Mouse (Mus musculus): Measurements from ENCODE around the gene Gpatch2l.

The Gpatch2l gene

GRCm38 (mm10) chr12:86241604-86242536 is at the start of gene Gpatch2l:
Gpatch2l (plus strand) TSS chr12:86241858.
- DNase-seq = peak; percentile 98

GRCm38 (mm10) chr12:86192036-86192449 is 49.6 kb upstream of the Gpatch2l start:
- DNase-seq = no peak

GRCm38 (mm10) chr12:86196944-86197343 is 44.7 kb upstream of the Gpatch2l start:
- no peak for DNase-seq

- DNase-seq = no peak
Measured at GRCm38 (mm10) chr12:86203443-86204057, 38.1 kb upstream of the Gpatch2l start.

- no peak for DNase-seq
Measured at GRCm38 (mm10) chr12:86211099-86211520, 30.5 kb upstream of the Gpatch2l start.

GRCm38 (mm10) chr12:86212693-86213470 is 28.8 kb upstream of the Gpatch2l start:
- peak; percentile 16 for DNase-seq

- no peak for DNase-seq
Measured at GRCm38 (mm10) chr12:86214201-86214600, 27.5 kb upstream of the Gpatch2l start.

- DNase-seq = no peak
Measured at GRCm38 (mm10) chr12:86216687-86217421, 24.8 kb upstream of the Gpatch2l start.

GRCm38 (mm10) chr12:86220200-86221021 is 21.2 kb upstream of the Gpatch2l start:
- no peak for DNase-seq

GRCm38 (mm10) chr12:86221074-86221703 is 20.5 kb upstream of the Gpatch2l start:
- no peak for DNase-seq

GRCm38 (mm10) chr12:86234295-86234694 is 7.4 kb upstream of the Gpatch2l start:
- DNase-seq = no peak

- DNase-seq = no peak
Measured at GRCm38 (mm10) chr12:86238736-86239135, 2.9 kb upstream of the Gpatch2l start.

GRCm38 (mm10) chr12:86242563-86242962 is 905 bp downstream of the Gpatch2l start:
- DNase-seq = peak; percentile 48

GRCm38 (mm10) chr12:86243936-86244335 is 2.3 kb downstream of the Gpatch2l start:
- no peak for DNase-seq

- DNase-seq = no peak
Measured at GRCm38 (mm10) chr12:86250183-86250582, 8.5 kb downstream of the Gpatch2l start.

GRCm38 (mm10) chr12:86254910-86255309 is 13.3 kb downstream of the Gpatch2l start:
- DNase-seq = no peak

GRCm38 (mm10) chr12:86271626-86272025 is 30.0 kb downstream of the Gpatch2l start:
- no peak for DNase-seq

- no peak for DNase-seq
Measured at GRCm38 (mm10) chr12:86274246-86274645, 32.6 kb downstream of the Gpatch2l start.

- DNase-seq = no peak
Measured at GRCm38 (mm10) chr12:86275731-86276130, 34.1 kb downstream of the Gpatch2l start.

- no peak for DNase-seq
Measured at GRCm38 (mm10) chr12:86276463-86276862, 34.8 kb downstream of the Gpatch2l start.

- DNase-seq = no peak
Measured at GRCm38 (mm10) chr12:86276895-86277294, 35.2 kb downstream of the Gpatch2l start.

Data from thymus, postnatal 25 days (tissue).